Mouse (Mus musculus): Measurements from ENCODE around the gene Dact1. TPM values are rescaled to one million over a fixed set of nuclear protein-coding genes. Genes with fewer than 3 reads are reported as not detected.

Gene Dact1
- polyA plus RNA-seq, 1 experiment from 2014 or later, result 30.5 TPM

DNA sequence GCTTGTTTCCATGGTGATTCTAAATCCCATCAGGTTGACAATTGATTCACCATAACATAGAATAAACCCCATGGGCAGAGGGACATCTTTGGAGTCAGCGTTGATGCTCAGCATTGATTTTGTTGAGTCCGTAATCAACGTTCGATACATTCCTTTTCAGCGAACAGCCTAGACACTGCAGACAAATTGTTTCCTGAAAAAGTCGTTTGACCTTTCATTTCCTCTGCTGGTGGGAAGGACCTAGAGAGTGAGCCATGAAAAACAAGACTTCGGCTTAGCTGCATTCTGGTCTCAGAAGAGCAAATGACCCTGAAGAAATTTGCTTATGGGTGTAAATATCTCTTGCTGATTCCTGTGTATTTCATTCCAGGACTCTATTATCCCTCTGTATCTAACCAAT, 55.5 kb downstream of the Dact1 start:
- Histone ChIP-seq H3K27ac (no peak overlapping the region), H3K4me2 (replicated peaks) (no peak overlapping the region), H3K9ac (replicated peaks) (no peak overlapping the region), H3K4me1 (replicated peaks) (peaks cover 12% of the 10 kb centered on the region), H3K36me3 (no peaks in the 10 kb centered on the region), H3K27me3 (no peaks in the 10 kb centered on the region), H3K4me3 (replicated peaks) (no peak overlapping the region), H3K9me3 (no peaks in the 10 kb centered on the region)
- ATAC-seq, result no peak
- WGBS, result 48% methylated on average over 7 of the region's 7 CpGs

DNA sequence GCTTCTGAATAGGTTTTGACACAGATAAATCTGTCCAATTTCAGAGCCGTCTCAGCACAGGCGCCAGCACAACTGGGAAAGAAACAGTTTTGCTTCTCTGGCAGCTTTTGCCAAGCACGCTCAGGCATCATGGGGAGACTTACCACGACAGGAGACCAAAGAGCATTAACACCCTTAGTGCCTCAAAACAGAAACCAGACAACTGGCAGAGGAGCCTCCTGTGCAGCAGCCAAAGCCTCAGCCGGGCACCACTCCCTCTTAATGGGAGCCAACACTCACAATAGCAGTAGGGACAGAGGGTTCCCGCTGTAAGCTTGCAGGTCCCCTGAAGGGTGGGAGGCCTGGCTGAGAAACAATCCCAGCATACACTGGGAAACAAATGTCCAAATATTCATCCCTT, 56.5 kb downstream of the Dact1 start:
- no peak overlapping the region for H3K4me2 ChIP-seq (replicated peaks)
- no peak overlapping the region for H3K4me3 ChIP-seq (replicated peaks)
- H3K27me3 ChIP-seq, result no peaks in the 10 kb centered on the region
- no peaks in the 10 kb centered on the region for H3K36me3 ChIP-seq
- peaks cover 12% of the 10 kb centered on the region for H3K4me1 ChIP-seq (replicated peaks)
- H3K9me3 ChIP-seq, result no peaks in the 10 kb centered on the region
- no peak overlapping the region for H3K9ac ChIP-seq (replicated peaks)
- no peak overlapping the region for H3K27ac ChIP-seq
- ATAC-seq, result no peak
- 58% methylated on average over 6 of the region's 6 CpGs for WGBS

DNA sequence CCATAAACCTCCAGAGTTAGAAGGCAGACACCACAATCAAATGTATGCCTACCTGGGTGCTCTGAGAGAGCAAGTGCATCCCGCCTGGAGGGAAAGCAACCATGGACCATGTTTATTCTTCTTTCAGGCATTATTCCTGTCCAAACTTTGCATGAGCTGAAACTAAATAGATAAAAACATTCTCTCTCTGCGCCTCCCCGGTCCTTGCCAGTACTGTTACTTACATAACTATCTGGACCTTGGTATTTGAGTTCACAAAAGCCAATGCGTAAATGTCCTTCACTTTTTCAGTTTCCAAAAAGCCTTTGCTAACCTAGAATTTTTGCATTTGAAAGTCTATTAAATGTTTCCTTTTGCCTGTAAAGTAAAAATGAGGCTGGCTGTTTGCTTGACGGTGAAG, 58.9 kb downstream of the Dact1 start:
- Histone ChIP-seq H3K4me3 (replicated peaks) (no peak overlapping the region), H3K4me2 (replicated peaks) (no peak overlapping the region), H3K9me3 (no peaks in the 10 kb centered on the region), H3K4me1 (replicated peaks) (peaks cover 13% of the 10 kb centered on the region), H3K27me3 (no peaks in the 10 kb centered on the region), H3K9ac (replicated peaks) (no peak overlapping the region), H3K27ac (no peak overlapping the region), H3K36me3 (no peaks in the 10 kb centered on the region)
- no peak for ATAC-seq
- WGBS, result 80% methylated on average over 5 of the region's 5 CpGs

Other genes starting within 250 kb of the Dact1 start
- gene Tomm20l, start 198.5 kb upstream of the Dact1 start, polyA plus RNA-seq (2015; fragmentation: Nextera tagmentation; extraction: Ambion mirVana), result 0.32 TPM in 1 of 2 replicates, not detected in the other
- 80.7 and 85.2 TPM in 2 replicates for gene Timm9, start 173.2 kb upstream of the Dact1 start, polyA plus RNA-seq (2015; fragmentation: Nextera tagmentation; extraction: Ambion mirVana)
- 15.0 and 19.4 TPM in 2 replicates for gene 2700049A03Rik, start 173.0 kb upstream of the Dact1 start, polyA plus RNA-seq (2015; fragmentation: Nextera tagmentation; extraction: Ambion mirVana)